Mouse (Mus musculus) CD4-positive, CD25-positive, alpha-beta regulatory T cell, adult 2 months (primary cell): ENCODE measurements at regions not wholly inside any gene's neighbourhood (a gene's known extent, or its start where the extent isn't known, plus 50 kb on each side); places are given as distances from the start of the nearest gene placed in this dataset.

Experiments
- DNase-seq: peaks from one replicate; pipeline ENCODE4 v3.0.0-alpha.2; 2012; ENCODE audit warnings: low read depth, low spot score

DNA sequence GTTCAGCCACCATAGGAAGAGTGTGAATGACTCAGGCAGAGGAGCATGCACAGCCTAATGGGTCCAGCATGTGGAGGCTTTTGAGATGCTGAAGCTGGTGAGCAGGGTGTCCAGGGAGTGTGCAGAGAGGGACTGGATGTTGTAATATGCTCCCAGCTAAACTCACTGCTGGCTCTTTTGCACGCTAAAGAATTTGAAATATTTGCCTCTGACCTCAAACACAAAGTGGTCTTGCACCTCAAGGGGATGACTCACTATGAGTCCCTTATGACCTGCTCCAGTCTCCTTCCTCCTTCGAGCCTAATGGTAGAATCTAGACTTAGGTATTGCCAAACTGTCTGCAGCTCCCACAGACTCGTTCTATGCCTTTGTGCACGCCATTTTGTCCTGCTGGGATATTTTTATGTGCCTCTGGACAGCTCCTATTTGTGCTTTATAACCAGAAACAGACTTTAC is 55.0 kb upstream of the Slit3 start:
- no peak for DNase-seq

GRCm38 (mm10) chr11:35057791-35058190 is 63.2 kb upstream of the Slit3 start:
- no peak for DNase-seq

DNA sequence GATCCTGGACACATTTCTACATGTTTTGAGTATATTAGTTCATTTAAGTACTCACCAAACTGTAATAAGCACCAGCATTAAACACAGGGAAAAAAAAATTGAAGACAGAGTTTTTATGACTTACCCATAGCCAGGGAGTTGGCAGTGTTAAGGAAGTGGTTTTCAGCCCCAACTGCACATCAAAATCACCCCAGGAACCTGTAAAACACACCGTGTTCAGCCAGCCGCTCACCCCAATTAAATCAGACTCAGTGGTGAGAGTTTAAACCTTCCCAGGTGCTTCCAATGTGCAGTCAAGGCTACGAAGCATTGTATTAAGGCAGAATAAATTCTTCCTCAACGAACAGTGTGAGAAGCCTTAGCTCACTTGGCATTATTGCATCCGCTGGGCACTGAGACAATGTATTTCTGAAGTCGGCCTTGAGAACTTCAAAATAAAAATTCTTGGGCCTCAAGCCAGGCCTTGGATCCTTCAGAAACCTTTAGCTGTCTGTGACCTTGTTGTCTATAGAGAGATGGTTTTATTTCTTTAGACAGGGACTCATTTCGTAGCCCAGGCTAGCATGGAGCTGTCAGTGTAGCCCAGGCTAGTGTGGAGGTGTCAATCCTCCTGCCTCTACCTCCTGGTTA is 65.4 kb upstream of the Slit3 start:
- no peak for DNase-seq

DNA sequence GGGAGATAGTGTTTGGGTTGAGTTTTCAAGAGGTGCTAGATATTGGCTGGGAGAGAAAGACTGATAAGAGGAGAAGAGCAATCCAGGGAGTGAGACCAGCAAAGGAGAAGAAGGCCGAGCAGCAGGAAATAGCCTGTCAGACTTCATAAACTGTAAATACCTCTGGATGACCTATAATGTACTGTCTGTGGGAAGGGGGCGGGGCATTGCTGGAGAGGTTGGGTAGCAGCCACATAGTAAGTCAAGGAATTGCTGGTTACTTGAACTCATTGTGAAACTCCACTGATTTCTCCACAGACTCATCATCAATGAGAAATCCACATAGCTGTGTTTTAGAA is 67.4 kb upstream of the Slit3 start:
- no peak for DNase-seq

GRCm38 (mm10) chr11:35052856-35053612 is 68.0 kb upstream of the Slit3 start:
- DNase-seq = no peak

DNA sequence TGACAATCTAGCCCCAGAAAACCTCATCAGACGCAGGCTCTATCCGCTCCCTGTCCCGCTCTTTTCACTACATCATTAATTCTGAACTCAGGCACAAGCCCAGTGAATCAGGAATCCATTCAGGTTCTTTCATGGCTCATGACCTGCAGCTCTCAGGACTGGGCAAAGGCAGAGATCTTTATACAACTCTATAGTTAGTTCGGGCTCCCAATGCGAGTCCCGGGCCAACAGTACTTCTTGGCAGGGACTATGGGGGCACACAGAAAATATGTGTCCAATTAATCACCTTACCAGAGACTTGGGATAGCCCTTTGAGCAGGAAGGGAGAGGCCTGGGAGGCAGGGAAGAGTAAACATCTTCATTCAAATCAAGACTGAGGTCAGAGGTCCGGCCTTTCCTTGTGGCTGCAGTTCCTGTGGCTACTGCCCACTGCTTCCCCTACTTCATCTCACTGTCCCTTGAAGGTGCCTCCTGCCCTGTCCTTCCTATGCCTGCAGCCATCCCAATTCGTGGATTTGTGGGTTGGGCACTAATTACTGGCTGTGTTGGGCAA is 71.3 kb upstream of the Slit3 start:
- DNase-seq = no peak

DNA sequence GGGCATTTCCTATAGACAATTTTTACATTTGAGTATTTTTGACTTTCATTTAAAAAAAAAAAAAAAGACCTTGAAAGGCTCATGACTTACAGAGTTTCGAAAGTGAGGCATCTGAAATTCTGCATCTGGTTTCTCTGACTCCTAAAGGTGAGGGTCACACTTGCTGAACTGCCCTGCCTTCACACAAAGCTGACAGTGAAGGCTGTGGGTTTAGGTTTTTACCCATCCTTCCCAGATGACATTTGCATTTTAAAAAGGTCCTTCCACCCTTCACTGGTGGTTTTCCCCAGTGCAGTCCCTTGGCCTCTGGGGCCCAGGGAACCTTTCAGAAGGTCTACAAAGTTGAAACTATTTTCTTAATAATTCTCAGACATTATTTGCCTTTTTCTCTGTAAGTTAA is 76.4 kb upstream of the Slit3 start:
- DNase-seq = no peak

- DNase-seq = no peak
Observed at GRCm38 (mm10) chr11:35024448-35024847, 96.6 kb upstream of the Slit3 start.

DNA sequence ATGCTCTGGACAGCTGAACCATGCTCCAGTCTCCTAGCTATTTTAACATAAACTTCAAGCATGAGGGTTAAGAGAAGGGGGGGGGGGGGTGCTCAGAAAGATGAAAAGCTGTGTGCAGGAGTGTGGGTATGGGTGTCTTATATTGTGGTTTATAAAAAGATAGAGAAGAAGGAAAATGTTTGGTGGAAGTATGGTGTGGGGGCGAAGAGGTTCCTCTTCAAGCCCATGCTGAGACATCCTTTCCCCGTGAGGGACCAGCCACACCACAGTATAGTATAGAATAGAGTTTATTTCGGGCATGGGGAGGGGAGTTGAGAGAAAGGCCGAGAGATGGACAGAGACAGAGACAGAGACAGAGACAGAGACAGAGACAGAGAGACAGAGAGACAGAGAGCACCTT is 97.2 kb upstream of the Slit3 start:
- DNase-seq = no peak

DNA sequence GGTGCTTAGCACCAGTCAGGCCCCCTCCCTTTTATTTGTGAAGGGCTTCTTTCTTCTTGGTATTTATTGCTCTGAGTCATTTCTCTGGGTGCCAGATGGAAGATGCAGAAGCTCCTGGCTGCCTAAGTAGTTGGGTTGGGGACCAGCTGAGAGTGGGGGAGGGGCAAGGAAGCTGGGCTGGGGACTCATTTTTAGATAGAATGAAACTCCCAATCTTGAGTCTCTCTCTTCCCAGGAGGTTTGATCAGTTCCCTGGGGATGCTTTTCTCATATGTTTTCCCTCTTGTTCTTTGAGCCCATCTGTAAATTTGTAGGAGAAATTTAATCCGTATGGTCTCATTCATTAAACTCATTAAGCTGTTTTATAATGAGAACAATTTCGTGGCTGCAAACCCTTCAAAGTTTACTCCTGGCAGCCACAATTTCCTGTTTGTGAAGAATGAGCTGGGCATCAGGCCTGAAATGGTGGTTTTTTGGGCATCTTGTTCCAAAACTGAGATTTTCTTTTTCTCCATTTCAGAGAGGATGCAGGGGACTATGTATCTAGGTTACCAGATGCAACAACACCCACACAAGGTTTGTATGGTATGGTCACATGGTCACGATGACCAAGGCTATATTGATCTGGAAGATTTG is 98.9 kb upstream of the Slit3 start:
- DNase-seq = no peak

DNA sequence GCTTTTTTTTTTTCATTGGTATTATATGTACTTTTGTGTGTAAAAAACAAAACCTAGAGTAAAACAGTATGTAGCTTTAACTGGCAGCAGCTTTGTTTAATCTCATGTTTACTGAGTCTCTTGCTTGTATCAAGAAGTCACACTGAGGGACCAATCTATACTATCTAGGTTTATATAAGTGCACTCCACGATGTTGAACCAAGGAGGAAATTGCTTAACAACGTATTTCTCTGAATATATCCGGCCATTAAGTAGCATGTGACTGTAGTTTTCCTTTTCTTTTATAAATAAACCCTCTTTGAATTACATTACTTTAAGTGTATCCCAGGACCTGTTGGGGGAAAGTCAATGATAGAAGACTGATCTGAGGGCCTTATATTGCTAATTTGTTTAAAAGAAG is 104.0 kb upstream of the Slit3 start:
- no peak for DNase-seq

DNA sequence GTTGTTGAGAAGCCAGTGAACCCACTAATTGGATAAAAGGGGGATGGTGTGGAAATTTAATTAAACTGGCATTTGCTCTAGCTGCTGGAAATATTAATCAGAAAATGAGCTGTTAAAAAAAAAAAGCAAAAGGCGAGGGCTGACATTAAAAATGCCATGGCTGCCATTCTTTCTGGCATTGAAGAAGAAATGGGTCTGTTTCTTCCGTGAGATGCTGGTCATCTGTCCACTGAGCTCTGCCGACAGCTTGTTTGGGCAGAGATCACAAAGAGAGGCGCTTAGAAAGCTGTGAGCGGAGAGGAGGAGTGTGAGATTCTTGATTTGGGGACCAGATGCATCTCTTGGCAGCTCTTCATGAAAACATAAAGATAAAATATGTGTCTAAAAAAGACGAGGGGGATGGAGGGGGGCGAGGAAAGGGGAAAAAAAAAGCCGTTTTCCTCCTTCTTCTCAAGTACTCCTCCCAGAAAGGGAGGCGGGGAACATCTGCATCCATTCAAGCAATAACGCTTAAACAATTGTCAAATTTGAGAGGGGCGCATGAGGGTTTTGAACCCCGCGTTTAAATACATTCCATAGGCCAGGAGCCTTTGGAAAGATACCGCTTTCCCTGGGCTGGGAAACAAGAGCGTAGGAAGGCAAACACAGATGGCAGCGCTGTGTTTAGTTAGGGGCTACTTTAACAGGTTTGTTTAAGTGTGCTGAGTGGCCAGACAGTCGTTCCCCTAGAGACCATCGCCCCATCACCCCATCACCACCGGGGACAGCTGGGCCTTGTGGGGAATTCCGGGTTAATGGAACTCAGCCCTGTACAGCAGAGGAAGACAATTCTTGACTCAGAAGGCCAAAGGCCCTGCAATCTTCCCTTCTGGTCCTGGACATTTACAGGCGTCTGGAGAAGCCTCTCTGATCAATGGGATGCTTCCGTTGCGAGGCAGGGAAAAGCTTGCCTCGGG is 109.2 kb upstream of the Slit3 start:
- DNase-seq = no peak

DNA sequence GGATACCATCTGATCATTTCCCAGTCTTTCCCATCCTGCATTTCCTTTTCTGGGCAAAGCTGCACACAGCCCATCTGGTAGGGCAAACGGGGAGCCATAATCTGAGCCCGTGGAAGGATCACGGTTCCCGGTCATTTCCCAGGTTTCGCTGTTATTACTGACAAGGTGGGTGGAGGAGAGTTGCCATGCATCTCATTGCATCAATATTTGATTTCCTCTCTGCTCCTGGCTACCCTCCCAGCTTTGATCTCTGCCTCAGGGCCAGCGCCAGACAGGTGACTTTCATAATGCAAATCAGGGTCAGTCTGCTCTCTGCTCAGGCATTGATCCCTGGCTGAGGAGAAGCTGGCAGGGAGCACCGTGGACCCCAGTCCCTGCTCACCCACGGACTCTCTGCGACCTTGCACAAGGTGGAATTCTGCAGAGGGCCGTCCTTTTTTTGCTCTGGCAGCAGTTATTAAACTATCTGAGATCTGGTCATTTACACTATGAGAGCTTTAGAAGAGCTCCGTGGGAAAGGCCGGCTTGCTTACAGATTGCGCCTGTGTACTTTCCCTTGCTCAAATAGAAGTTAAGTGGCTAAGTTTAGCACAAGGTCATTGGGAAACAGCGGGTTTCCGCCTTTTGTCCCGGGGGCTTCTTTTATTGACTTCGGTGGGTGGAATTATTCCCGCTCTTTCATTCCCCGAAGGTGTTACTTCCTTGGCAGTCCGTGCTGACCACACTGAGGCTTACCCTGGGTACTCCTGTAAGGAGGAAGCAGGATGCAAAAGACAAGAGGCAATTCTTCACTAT is 114.1 kb upstream of the Slit3 start:
- DNase-seq = no peak

- no peak for DNase-seq
Observed at GRCm38 (mm10) chr11:35005143-35005542, 115.9 kb upstream of the Slit3 start.

DNA sequence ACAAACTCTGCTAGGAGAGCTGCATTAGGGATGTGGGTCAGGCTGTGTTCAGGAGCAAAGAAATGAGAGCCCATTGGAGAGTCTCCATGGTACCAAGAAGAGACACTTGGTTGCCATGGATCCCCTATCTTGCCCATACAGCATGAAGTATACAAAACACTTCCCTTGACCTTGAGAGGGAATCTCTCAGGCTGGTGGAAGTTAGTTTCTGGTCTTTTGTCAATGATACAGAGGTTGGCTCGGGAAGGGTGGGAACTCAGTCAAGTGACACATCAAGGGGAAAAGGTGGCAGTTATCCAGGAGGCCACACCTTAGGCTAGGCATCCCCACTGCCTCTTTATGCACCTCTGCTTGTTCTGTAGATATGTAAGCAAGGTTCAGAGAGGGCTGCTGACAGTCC is 116.6 kb upstream of the Slit3 start:
- DNase-seq = no peak

DNA sequence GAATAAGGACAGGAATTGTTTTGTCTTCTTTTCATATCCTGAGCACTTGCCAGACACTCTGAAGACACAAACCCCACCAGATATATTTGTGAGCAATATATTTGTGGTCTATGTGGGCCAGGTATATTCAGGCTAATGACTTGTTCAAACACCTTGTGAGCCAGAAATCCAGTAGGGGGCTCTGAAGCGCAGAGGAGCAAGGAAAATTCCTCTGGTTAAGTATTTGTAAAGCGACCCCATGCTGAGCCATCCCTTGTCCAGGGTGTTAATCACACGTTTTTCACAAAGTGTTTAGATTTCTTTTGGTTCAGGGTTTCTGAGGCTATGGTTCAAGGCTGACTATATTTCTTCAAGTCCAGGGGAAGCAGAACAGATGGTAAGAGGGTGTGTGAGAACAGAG is 117.1 kb upstream of the Slit3 start:
- DNase-seq = no peak

- DNase-seq = no peak
Observed at GRCm38 (mm10) chr11:34997906-34998305, 123.1 kb upstream of the Slit3 start.

DNA sequence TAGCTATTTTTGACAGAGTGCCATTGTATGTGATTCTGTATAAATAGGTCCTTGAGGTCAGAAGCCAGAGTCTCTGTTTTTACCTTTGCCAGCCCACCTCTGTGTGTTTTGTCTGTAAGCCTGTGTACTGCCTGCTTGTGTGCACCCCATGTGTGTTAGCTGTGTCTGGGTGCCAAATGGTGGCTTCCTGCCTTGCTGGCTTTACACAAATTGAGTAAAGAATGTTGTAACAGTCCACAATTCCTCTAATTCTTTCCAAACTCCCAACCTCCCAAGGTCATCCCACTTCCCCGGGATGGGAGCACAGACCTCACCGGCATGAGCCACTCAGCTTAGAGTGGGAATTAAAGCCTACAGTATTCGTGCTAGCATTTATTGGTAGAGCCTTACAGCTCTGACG is 125.5 kb upstream of the Slit3 start:
- no peak for DNase-seq

DNA sequence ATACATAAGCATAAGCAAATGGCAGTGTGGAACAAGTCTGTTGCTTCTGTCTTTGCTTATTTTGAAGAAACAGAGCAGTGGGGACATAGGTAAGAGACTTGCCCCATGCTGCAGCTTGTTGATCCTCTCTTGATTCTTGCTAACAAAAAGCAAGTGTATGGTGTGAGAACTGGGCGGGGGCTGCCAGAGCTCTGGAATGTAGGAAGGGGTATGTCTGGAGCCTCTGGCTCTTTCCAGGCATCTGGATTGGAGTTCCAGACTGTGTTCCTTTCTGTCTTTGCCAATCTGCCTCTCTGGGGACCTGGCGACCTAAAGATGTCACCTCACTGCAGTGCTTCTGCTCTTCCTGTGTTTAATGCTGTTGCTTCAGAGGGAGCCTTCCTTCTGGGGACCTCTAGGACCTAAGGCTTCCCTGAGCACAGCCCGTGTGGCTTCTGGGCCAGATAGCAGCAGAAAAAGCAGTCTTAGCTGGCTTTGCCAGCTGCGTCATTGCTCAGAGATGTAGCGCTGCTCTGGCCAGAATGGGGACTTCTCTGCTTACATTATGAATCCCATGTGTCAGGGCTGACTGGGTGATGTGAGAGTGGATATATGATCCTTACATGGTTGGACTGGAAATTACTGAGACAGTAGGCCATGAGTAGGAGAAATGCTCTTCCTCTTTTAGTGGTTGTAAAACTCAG is 138.1 kb upstream of the Slit3 start:
- no peak for DNase-seq

GRCm38 (mm10) chr11:34980210-34980609 is 140.8 kb upstream of the Slit3 start:
- no peak for DNase-seq
